Mouse (Mus musculus): ENCODE measurements around the gene Foxb1. TPM values are rescaled to one million over a fixed set of nuclear protein-coding genes. Genes with fewer than 3 reads are reported as not detected.

Foxb1 gene
- polyA plus RNA-seq, 1 experiment, result not detected

DNA sequence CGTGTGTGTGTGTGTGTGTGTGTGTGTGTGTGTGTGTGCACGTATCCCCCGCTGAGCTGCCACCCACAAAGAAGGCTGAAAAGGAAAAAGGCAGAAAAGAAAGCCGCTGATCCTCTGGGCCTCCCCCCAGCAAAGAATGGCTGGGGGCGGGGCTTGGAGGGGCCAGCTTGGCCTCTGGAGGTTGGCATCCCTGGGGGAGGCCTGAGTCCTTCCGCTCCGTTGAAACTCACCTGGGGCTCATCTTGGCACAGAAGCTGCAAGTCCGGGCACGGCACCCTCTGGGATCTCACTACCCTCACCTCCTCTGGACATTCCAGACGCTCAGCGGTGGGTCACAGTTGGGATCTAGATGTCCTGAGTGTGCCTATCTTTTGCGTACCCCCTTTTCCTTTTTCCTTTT lies 6.7 kb upstream of the Foxb1 start:
- Histone ChIP-seq H3K27ac (ENCODE audit: insufficient read depth, low read length) (no peak overlapping the region), H3K36me3 (ENCODE audit: control insufficient read depth, insufficient read depth, low read length) (no peaks in the 10 kb centered on the region), H3K4me1 (ENCODE audit: control insufficient read depth, insufficient read depth, insufficient read length) (no peaks in the 10 kb centered on the region), H3K27me3 (ENCODE audit: control insufficient read depth, insufficient read depth, low read length) (peaks cover 23% of the 10 kb centered on the region), H3K4me3 (ENCODE audit: extremely low read depth, insufficient read depth, insufficient read length) (no peak overlapping the region)
- 6% methylated on average over 9 of the region's 12 CpGs for WGBS
- TF ChIP-seq POLR2A (IDR thresholded peaks at IDR 0.05; ENCODE audit: low read depth, low read length) (no peak), CTCF (IDR thresholded peaks at IDR 0.05; ENCODE audit: extremely low read depth, insufficient read depth, insufficient read length, insufficient replicate concordance) (no peak)
- DNase-seq (ENCODE audit: low read depth in 1 of 2, low spot score in 2 of 2), result no peak

DNA sequence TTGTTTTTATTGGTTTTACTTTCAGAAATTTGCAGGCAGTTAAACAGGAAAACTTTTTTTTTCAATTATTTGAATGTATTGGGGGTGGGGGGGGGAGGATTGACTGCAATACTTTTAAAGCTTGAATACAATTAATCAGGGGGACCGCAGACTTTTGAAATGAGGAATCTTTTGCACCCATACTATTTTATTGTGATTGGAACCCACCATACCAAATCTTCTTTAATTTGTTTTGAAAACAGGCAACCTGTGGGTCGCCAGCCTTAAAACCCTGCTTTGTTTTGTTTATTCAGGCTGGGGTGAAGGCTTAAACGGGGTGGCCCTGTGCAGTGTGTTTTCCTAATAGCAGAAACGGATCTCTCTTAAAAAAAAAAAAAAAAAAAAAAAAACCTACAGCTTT lies 6.2 kb upstream of the Foxb1 start:
- no peak for DNase-seq (ENCODE audit: low read depth in 1 of 2, low spot score in 2 of 2)
- TF ChIP-seq CTCF (IDR thresholded peaks at IDR 0.05; ENCODE audit: extremely low read depth, insufficient read depth, insufficient read length, insufficient replicate concordance) (no peak), POLR2A (IDR thresholded peaks at IDR 0.05; ENCODE audit: low read depth, low read length) (no peak)
- Histone ChIP-seq H3K27me3 (ENCODE audit: control insufficient read depth, insufficient read depth, low read length) (peaks cover 23% of the 10 kb centered on the region), H3K27ac (ENCODE audit: insufficient read depth, low read length) (no peak overlapping the region), H3K4me3 (ENCODE audit: extremely low read depth, insufficient read depth, insufficient read length) (no peak overlapping the region), H3K36me3 (ENCODE audit: control insufficient read depth, insufficient read depth, low read length) (no peaks in the 10 kb centered on the region), H3K4me1 (ENCODE audit: control insufficient read depth, insufficient read depth, insufficient read length) (no peaks in the 10 kb centered on the region)
- WGBS, result 3% methylated on average over 4 of the region's 4 CpGs

DNA sequence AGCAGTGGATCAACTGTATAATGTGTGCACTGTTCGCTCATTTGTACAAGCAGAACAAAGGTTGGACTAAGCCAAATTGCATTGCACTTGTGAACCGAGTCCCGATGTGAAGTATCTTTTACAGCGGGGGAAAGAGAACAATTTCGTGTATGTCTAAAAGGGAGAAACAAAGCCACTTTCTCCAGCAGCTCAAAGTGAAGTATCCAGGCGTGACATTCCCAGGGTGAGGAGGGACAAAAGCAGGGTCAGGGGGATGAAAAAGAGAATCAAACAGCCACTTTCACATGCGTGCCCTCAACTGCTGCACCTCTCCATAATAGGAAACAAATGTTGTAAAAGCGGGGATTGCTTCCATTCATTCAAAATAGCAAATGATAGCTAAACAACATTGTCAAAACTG lies 5.6 kb upstream of the Foxb1 start:
- H3K4me3 ChIP-seq (ENCODE audit: extremely low read depth, insufficient read depth, insufficient read length), result no peak overlapping the region
- H3K36me3 ChIP-seq (ENCODE audit: control insufficient read depth, insufficient read depth, low read length), result no peaks in the 10 kb centered on the region
- TF ChIP-seq CTCF (IDR thresholded peaks at IDR 0.05; ENCODE audit: extremely low read depth, insufficient read depth, insufficient read length, insufficient replicate concordance), result no peak
- TF ChIP-seq POLR2A (IDR thresholded peaks at IDR 0.05; ENCODE audit: low read depth, low read length), result no peak
- H3K4me1 ChIP-seq (ENCODE audit: control insufficient read depth, insufficient read depth, insufficient read length), result no peaks in the 10 kb centered on the region
- peaks cover 24% of the 10 kb centered on the region for H3K27me3 ChIP-seq (ENCODE audit: control insufficient read depth, insufficient read depth, low read length)
- DNase-seq (ENCODE audit: low read depth in 1 of 2, low spot score in 2 of 2), result no peak
- H3K27ac ChIP-seq (ENCODE audit: insufficient read depth, low read length), result no peak overlapping the region
- 6% methylated on average over 8 of the region's 8 CpGs for WGBS

DNA sequence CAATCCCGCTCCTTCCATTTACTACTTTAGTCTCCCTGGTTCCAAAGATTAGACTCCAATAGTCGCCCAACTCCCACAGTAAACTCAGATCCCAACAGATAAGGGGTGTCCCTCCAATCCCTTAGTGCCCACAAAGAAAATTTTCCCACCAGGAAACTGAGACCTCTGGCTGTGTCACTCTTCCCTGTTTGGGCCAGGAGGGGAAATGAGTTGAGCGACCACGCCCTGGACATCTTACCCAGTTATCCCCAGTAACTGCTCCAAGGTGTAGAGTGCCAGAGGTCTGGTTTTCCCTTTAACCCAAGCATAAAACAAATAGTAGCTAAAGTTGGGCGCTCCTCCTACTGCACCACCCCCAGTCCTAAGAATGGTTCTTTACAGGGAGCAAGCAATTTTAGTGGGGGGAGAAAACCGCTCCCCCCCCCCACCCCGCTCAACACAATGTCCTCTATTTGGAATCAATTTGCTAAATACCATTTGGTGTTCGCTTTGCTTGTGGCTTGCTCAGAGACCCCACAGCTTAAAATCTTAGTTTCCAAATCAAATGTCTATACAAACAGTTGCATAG lies 4.8 kb upstream of the Foxb1 start:
- H3K27me3 ChIP-seq (ENCODE audit: control insufficient read depth, insufficient read depth, low read length), result peaks cover 22% of the 10 kb centered on the region
- 13% methylated on average over 8 of the region's 8 CpGs for WGBS

DNA sequence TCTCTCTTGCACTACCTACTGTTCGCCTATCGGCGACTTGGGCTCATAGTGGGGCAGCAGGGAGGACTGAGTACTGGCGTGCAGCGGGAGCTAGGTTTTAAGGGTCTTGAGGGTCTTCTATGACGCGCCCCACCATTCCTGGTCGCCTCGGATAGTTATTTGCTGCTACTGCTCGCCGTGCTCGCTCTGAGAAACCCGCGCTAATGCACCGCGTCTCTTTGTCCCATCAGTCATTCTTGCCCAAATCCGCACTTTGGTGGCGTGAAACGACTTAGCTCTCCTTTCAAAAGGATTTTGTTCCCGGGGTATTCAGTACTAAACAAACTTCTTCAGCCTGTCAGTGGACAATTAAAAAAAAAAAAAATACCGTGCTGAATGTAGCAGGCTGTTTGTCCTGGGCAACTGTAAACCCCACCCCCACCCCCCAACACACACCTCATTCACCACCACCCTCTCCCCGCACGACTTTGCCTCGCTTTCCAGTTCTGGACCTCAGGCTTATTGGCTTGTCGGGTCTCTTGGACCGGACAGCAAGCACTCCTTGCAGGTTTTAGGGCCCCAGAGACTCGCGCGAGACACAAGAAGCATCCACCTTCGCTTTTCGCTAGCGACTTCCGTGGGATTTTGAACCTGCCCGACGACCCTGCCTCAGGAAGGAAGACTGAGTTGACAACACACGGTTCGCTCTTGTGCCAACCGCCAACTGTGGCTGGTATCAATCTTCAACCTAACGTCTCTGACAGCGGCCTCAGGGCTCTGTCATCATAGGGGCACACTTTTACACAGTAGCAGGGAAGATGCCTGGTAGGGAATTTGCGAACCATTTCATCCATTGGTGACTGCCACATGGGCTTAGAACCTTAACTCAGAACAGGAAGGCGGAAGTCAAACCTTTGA lies 4.1 kb upstream of the Foxb1 start:
- Histone ChIP-seq H3K4me1 (ENCODE audit: control insufficient read depth, insufficient read depth, insufficient read length) (no peaks in the 10 kb centered on the region), H3K36me3 (ENCODE audit: control insufficient read depth, insufficient read depth, low read length) (no peaks in the 10 kb centered on the region), H3K4me3 (ENCODE audit: extremely low read depth, insufficient read depth, insufficient read length) (no peak overlapping the region), H3K27ac (ENCODE audit: insufficient read depth, low read length) (no peak overlapping the region), H3K27me3 (ENCODE audit: control insufficient read depth, insufficient read depth, low read length) (peaks cover 26% of the 10 kb centered on the region)
- 5% methylated on average over 42 of the region's 42 CpGs for WGBS
- TF ChIP-seq POLR2A (IDR thresholded peaks at IDR 0.05; ENCODE audit: low read depth, low read length), result no peak
- TF ChIP-seq CTCF (IDR thresholded peaks at IDR 0.05; ENCODE audit: extremely low read depth, insufficient read depth, insufficient read length, insufficient replicate concordance), result no peak
- no peak for DNase-seq (ENCODE audit: low read depth in 1 of 2, low spot score in 2 of 2)

More for the DNA sequence above, 4.8 kb upstream of the Foxb1 start:
- H3K4me3 ChIP-seq (ENCODE audit: extremely low read depth, insufficient read depth, insufficient read length), result no peak overlapping the region
- TF ChIP-seq POLR2A (IDR thresholded peaks at IDR 0.05; ENCODE audit: low read depth, low read length), result no peak
- no peak for TF ChIP-seq CTCF (IDR thresholded peaks at IDR 0.05; ENCODE audit: extremely low read depth, insufficient read depth, insufficient read length, insufficient replicate concordance)
- no peaks in the 10 kb centered on the region for H3K36me3 ChIP-seq (ENCODE audit: control insufficient read depth, insufficient read depth, low read length)
- DNase-seq (ENCODE audit: low read depth in 1 of 2, low spot score in 2 of 2), result no peak
- H3K4me1 ChIP-seq (ENCODE audit: control insufficient read depth, insufficient read depth, insufficient read length), result no peaks in the 10 kb centered on the region
- H3K27ac ChIP-seq (ENCODE audit: insufficient read depth, low read length), result no peak overlapping the region

DNA sequence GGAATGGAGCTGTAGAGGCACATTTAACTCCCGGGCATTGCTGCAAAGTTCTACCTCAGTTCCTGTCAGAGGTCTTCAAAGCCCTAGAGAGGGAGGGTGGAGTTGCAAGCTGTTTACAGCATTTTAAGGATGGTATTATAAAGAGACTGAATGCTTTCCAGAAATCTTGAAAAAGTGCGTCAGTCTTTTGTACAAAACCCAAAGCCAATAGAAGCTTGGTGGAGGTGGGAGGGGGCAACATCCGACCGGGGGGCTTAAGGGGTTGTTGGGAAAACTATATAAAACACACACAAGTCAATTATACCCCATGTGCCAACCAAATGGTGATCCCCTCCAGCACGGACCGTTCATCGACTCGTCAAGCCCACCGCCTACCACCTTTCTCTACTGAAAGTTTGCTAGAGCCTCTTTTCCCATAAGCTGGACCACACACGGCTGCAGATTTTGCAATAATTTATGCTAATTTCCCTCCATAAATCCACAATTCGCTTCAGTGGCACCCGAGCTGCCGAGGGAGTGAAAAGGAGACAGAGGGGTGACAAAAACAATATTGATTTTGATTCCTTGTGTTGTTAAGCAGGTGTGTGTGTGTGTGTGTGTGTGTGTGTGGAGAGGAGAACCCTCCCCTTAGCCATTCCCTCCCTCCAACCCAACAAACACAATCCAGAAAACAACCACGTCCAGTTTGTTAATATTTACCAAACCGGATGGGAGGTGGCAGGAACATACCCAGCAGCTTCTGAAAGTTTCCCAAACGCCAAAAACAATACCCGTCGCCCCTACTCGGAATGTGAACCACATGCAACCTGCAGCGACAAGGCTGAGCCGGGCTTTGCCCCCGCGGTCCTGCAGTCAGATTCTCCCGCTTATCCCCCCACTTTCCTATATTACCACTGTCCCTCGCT lies 3.2 kb upstream of the Foxb1 start:
- no peak overlapping the region for H3K4me3 ChIP-seq (ENCODE audit: extremely low read depth, insufficient read depth, insufficient read length)
- no peak for DNase-seq (ENCODE audit: low read depth in 1 of 2, low spot score in 2 of 2)
- H3K4me1 ChIP-seq (ENCODE audit: control insufficient read depth, insufficient read depth, insufficient read length), result peaks cover 5% of the 10 kb centered on the region
- WGBS, result 7% methylated on average over 25 of the region's 25 CpGs
- no peak for TF ChIP-seq POLR2A (IDR thresholded peaks at IDR 0.05; ENCODE audit: low read depth, low read length)
- no peak for TF ChIP-seq CTCF (IDR thresholded peaks at IDR 0.05; ENCODE audit: extremely low read depth, insufficient read depth, insufficient read length, insufficient replicate concordance)
- peaks cover 28% of the 10 kb centered on the region for H3K27me3 ChIP-seq (ENCODE audit: control insufficient read depth, insufficient read depth, low read length)
- H3K36me3 ChIP-seq (ENCODE audit: control insufficient read depth, insufficient read depth, low read length), result no peaks in the 10 kb centered on the region
- no peak overlapping the region for H3K27ac ChIP-seq (ENCODE audit: insufficient read depth, low read length)
